Mouse (Mus musculus) c-Kit-positive CD71-positive TER-119-negative erythroid progenitor cells, embryonic 14.5 days (primary cell): ENCODE measurements around the gene Zfp273.
"Not testable (repeated sequence)": the region's sequence is repeated elsewhere in the genome, so short reads cannot be mapped to it uniquely, and the experiment has no call there.

Experiments used
- DNase-seq: peaks from one replicate; pipeline ENCODE4 v3.0.0-alpha.2; 2013; ENCODE audit warnings: low read depth

The Zfp273 gene

DNA sequence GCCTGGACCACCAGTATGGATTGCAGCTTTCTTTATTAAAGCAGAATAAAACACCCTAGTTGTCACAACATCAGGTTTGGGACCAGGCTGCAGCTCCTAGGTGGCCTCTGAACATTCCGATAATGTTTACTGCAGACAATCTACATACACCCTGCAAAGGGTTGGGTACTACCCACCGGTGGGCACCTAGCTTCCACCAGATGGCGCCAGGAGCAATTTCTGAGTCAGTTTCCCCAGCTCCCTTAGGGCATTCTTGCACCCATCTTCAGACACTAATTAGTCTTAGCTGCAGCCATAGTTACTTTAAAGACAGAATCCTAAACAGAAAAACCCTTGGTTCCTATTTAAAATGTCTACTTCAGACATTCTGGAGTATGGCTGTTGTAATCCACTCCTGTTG, 54.4 kb downstream of the Zfp273 start:
- no peak for DNase-seq

- DNase-seq = not testable (repeated sequence)
Measured at GRCm38 (mm10) chr13:67876049-67876698, 62.6 kb downstream of the Zfp273 start.
